13 mouse cellular contexts compared by ENCODE assay signal in the genomic region with DNA sequence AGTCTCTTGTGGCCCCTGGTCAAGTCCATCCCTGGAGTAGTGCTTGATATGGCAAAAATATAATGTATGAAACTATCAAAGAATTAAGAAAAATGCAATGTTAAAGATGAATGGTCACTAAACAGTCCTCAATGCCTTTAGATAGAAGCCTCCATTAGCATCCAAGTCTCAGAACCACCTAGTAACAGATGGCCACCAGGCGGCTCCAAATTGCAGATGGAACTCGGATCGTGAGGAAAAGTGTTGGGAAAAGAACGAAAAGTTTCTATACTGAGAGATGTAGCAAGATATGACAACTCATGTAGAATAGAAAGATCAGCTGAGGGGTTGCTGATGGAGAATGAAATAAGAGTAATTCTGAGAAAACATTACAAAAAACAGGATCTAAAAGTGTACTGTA. TPM values are rescaled to one million over a fixed set of nuclear protein-coding genes. Genes with fewer than 3 reads are reported as not detected.
DNase-seq lines count a peak whose midpoint lies in the region; ATAC-seq and TF ChIP-seq lines count a peak whose summit lies in the region.
"Had no signal": no experiment of that assay in that cellular context is flagged by ENCODE, and none has a peak within 500 bp of the region (broad histone marks: within the 10 kb centered on the region; RNA-seq: fewer than 3 reads in every experiment).

No protein-coding gene starts in this region.

- H3K27ac ChIP-seq in kidney, postnatal 0 days, result no peak overlapping the region
- H3K27ac ChIP-seq in kidney, embryonic 15.5 days, result no peak overlapping the region
- H3K27ac ChIP-seq in midbrain, embryonic 14.5 days (replicated peaks; ENCODE audit: low read depth, low read length), result no peak overlapping the region
- no peak overlapping the region for H3K27ac ChIP-seq in midbrain, embryonic 16.5 days (ENCODE audit: low read length)
- H3K27ac ChIP-seq: embryonic facial prominence, embryonic 15.5 days; limb, embryonic 10.5 days; macrophage had no signal

- H3K4me2 ChIP-seq in kidney, postnatal 0 days (ENCODE audit: low read length), result no peak overlapping the region
- H3K4me2 ChIP-seq in kidney, embryonic 15.5 days, result no peak overlapping the region
- no peak overlapping the region for H3K4me2 ChIP-seq in midbrain, embryonic 14.5 days (ENCODE audit: low read length)
- no peak overlapping the region for H3K4me2 ChIP-seq in midbrain, embryonic 16.5 days (ENCODE audit: low read length)
- H3K4me2 ChIP-seq: embryonic facial prominence, embryonic 15.5 days; intestine, embryonic 15.5 days had no signal

- no peaks in the 10 kb centered on the region for H3K27me3 ChIP-seq in kidney, postnatal 0 days (ENCODE audit: insufficient read depth, low read length)
- no peaks in the 10 kb centered on the region for H3K27me3 ChIP-seq in kidney, embryonic 15.5 days
- no peaks in the 10 kb centered on the region for H3K27me3 ChIP-seq in midbrain, embryonic 14.5 days (ENCODE audit: control insufficient read depth, insufficient read depth, low read length)
- H3K27me3 ChIP-seq in midbrain, embryonic 16.5 days (ENCODE audit: control insufficient read depth, insufficient read depth, low read depth, low read length), result no peaks in the 10 kb centered on the region
- H3K27me3 ChIP-seq: embryonic facial prominence, embryonic 15.5 days; intestine, embryonic 15.5 days had no signal

- no peak overlapping the region for H3K9ac ChIP-seq in kidney, postnatal 0 days (ENCODE audit: low read depth, low read length)
- no peak overlapping the region for H3K9ac ChIP-seq in kidney, embryonic 15.5 days
- no peak overlapping the region for H3K9ac ChIP-seq in midbrain, embryonic 14.5 days (replicated peaks; ENCODE audit: low read length)
- H3K9ac ChIP-seq in midbrain, embryonic 16.5 days (ENCODE audit: low read depth, low read length), result no peak overlapping the region
- H3K9ac ChIP-seq: embryonic facial prominence, embryonic 15.5 days; intestine, embryonic 15.5 days had no signal

- H3K36me3 ChIP-seq in kidney, postnatal 0 days (ENCODE audit: insufficient read depth, low read length), result peaks cover 5% of the 10 kb centered on the region; the same call in 1 of the 2 replicates
- peaks cover 12% of the 10 kb centered on the region for H3K36me3 ChIP-seq in kidney, embryonic 15.5 days
- H3K36me3 ChIP-seq in midbrain, embryonic 14.5 days (ENCODE audit: control insufficient read depth, insufficient read depth, low read length), result peaks cover 5% of the 10 kb centered on the region
- peaks cover 4% of the 10 kb centered on the region; the same call in 1 of the 2 replicates for H3K36me3 ChIP-seq in midbrain, embryonic 16.5 days (ENCODE audit: control insufficient read depth, insufficient read depth, low read length)
- H3K36me3 ChIP-seq: intestine, embryonic 15.5 days had no signal

- no peak overlapping the region for H3K4me3 ChIP-seq in kidney, postnatal 0 days (replicated peaks; ENCODE audit: low read depth, low read length)
- no peak overlapping the region for H3K4me3 ChIP-seq in kidney, embryonic 15.5 days (replicated peaks)
- no peak overlapping the region for H3K4me3 ChIP-seq in midbrain, embryonic 14.5 days (replicated peaks; ENCODE audit: low read depth, low read length)
- H3K4me3 ChIP-seq in midbrain, embryonic 16.5 days (ENCODE audit: low read depth, low read length), result no peak overlapping the region
- H3K4me3 ChIP-seq: embryonic facial prominence, embryonic 15.5 days; intestine, embryonic 15.5 days; limb, embryonic 10.5 days; myocyte had no signal

- no peak for ATAC-seq in kidney, postnatal 0 days (replicated peaks; ENCODE audit: low FRiP score, low read depth)
- no peak for ATAC-seq in kidney, embryonic 15.5 days (replicated peaks; ENCODE audit: low FRiP score)
- ATAC-seq in midbrain, embryonic 14.5 days (ENCODE audit: low FRiP score, low TSS enrichment), result no peak
- no peak for ATAC-seq in midbrain, embryonic 16.5 days

- H3K9me3 ChIP-seq in kidney, postnatal 0 days (replicated peaks; ENCODE audit: low read length), result no peaks in the 10 kb centered on the region
- H3K9me3 ChIP-seq in kidney, embryonic 15.5 days (replicated peaks), result no peaks in the 10 kb centered on the region
- no peaks in the 10 kb centered on the region for H3K9me3 ChIP-seq in midbrain, embryonic 14.5 days (ENCODE audit: control insufficient read depth, low read length)
- no peaks in the 10 kb centered on the region for H3K9me3 ChIP-seq in midbrain, embryonic 16.5 days (replicated peaks; ENCODE audit: control insufficient read depth, low read length, poor library complexity, severe bottlenecking)
- H3K9me3 ChIP-seq: embryonic facial prominence, embryonic 15.5 days; intestine, embryonic 15.5 days; limb, embryonic 10.5 days had no signal

- peak; percentile 68 to 69 for DNase-seq in cerebellum, postnatal 10 days
- no peak for DNase-seq in cerebellum, adult 11 months
- peak; percentile 35 for DNase-seq in kidney, postnatal 0 days (ENCODE audit: low spot score)
- DNase-seq in midbrain, embryonic 14.5 days, result peak; percentile 33
- DNase-seq in cerebellum, postnatal 36 days, result peak; percentile 32 to 43
- DNase-seq in spleen, postnatal 10 days (ENCODE audit: low spot score in 2 of 2), result no peak

- H3K4me1 ChIP-seq in kidney, postnatal 0 days (replicated peaks; ENCODE audit: insufficient read depth, low read length), result no peaks in the 10 kb centered on the region
- no peaks in the 10 kb centered on the region for H3K4me1 ChIP-seq in kidney, embryonic 15.5 days
- 0 out of 2 replicates have a peak, but pooled peaks cover 3% of the 10 kb centered on the region for H3K4me1 ChIP-seq in midbrain, embryonic 14.5 days (ENCODE audit: control insufficient read depth, insufficient read depth, low read length)
- H3K4me1 ChIP-seq in midbrain, embryonic 16.5 days (ENCODE audit: control insufficient read depth, insufficient read depth, low read length), result no peaks in the 10 kb centered on the region
- H3K4me1 ChIP-seq: embryonic facial prominence, embryonic 15.5 days; intestine, embryonic 15.5 days; limb, embryonic 10.5 days had no signal

- 80% methylated on average over 4 of the region's 4 CpGs for WGBS in kidney, postnatal 0 days
- WGBS in kidney, embryonic 15.5 days, result 77% methylated on average over 4 of the region's 4 CpGs
- 84% methylated on average over 4 of the region's 4 CpGs for WGBS in midbrain, embryonic 14.5 days
- 69% methylated on average over 4 of the region's 4 CpGs for WGBS in midbrain, embryonic 16.5 days

- TF ChIP-seq CTCF in kidney, postnatal 0 days (IDR thresholded peaks at IDR 0.05; ENCODE audit: low read depth), result peak; percentile 59

RNA-seq across cellular contexts. Expression of gene Zc3h12c, which starts 38.0 kb away (rescaled TPM):
- 3.8 and 4.3 TPM in 2 replicates for polyA plus RNA-seq in kidney, postnatal 0 days (2015; fragmentation: Nextera tagmentation; extraction: Ambion mirVana)
- 3.4 and 3.5 TPM in 2 replicates for polyA plus RNA-seq in kidney, embryonic 15.5 days (2015; fragmentation: Nextera tagmentation; extraction: Ambion mirVana)
- polyA plus RNA-seq in midbrain, embryonic 14.5 days (2014; fragmentation: Nextera tagmentation; extraction: Ambion mirVana), result 10.9 and 12.3 TPM in 2 replicates
- polyA plus RNA-seq in midbrain, embryonic 16.5 days (2015; fragmentation: Nextera tagmentation; extraction: Ambion mirVana), result 3.9 and 5.6 TPM in 2 replicates

Comparison
In these comparisons a context has a peak if more than half of its experiments do, and no peak if none do; other contexts are left out.
1. DNase-seq: peak in cerebellum, postnatal 10 days (2 of 2), kidney, postnatal 0 days (single experiment), midbrain, embryonic 14.5 days (single experiment) and cerebellum, postnatal 36 days (2 of 2); none in cerebellum, adult 11 months (single experiment) and spleen, postnatal 10 days (0 of 2).